Mouse (Mus musculus): Measurements from ENCODE around the gene Entpd7. TPM values are rescaled to one million over a fixed set of nuclear protein-coding genes. Genes with fewer than 3 reads are reported as not detected.

The Entpd7 gene
- total RNA-seq, 2 experiments from 2014 or later: 21.7 to 22.4 TPM

- peak; percentile 28 to 47 for DNase-seq (ENCODE audit: extremely low spot score in 1 of 2, low spot score in 2 of 2)
- Histone ChIP-seq H3K4me3 (peak overlapping the region; percentile 65), H3K27ac (peak overlapping the region; percentile 95)
- intact Hi-C loops (cut with DNase I): loop anchor here (1.0 to 2.0 kb wide), 2 partner anchors 14 to 77 kb away; partner anchors contain the start of genes Cox15, Cutc and Entpd7
- TF ChIP-seq CTCF (IDR thresholded peaks at IDR 0.05): no peak
These were observed 13.7 kb upstream of the Entpd7 start for GRCm38 (mm10) chr19:43675525-43676400.

GRCm38 (mm10) chr19:43678467-43679003, 10.9 kb upstream of the Entpd7 start:
- no peak overlapping the region for H3K27ac ChIP-seq
- no peak for DNase-seq (ENCODE audit: extremely low spot score in 1 of 2, low spot score in 2 of 2)
- intact Hi-C loops (cut with DNase I): no loop called here

GRCm38 (mm10) chr19:43679474-43679981, 9.9 kb upstream of the Entpd7 start:
- intact Hi-C loops (cut with DNase I): no loop called here
- H3K4me3 ChIP-seq: no peak overlapping the region
- TF ChIP-seq CTCF (IDR thresholded peaks at IDR 0.05): no peak
- no peak overlapping the region for H3K27ac ChIP-seq
- no peak for DNase-seq (ENCODE audit: extremely low spot score in 1 of 2, low spot score in 2 of 2)

More at GRCm38 (mm10) chr19:43678467-43679003, 10.9 kb upstream of the Entpd7 start:
- no peak overlapping the region for H3K4me3 ChIP-seq
- TF ChIP-seq CTCF (IDR thresholded peaks at IDR 0.05): no peak

- H3K4me3 ChIP-seq: no peak overlapping the region
- no peak for DNase-seq (ENCODE audit: extremely low spot score in 1 of 2, low spot score in 2 of 2)
- TF ChIP-seq CTCF (IDR thresholded peaks at IDR 0.05): no peak
- intact Hi-C loops (cut with DNase I): no loop called here
- H3K27ac ChIP-seq: no peak overlapping the region
These were observed 7.9 kb upstream of the Entpd7 start for GRCm38 (mm10) chr19:43681541-43681940.

- H3K27ac ChIP-seq: no peak overlapping the region
- no peak overlapping the region for H3K4me3 ChIP-seq
- no peak for TF ChIP-seq CTCF (IDR thresholded peaks at IDR 0.05)
- intact Hi-C loops (cut with DNase I): no loop called here
- DNase-seq (ENCODE audit: extremely low spot score in 1 of 2, low spot score in 2 of 2): no peak
These were observed 3.3 kb downstream of the Entpd7 start for GRCm38 (mm10) chr19:43692815-43693214.

GRCm38 (mm10) chr19:43695514-43695964, 6.1 kb downstream of the Entpd7 start:
- TF ChIP-seq CTCF (IDR thresholded peaks at IDR 0.05): no peak
- intact Hi-C loops (cut with DNase I): no loop called here
- no peak for DNase-seq (ENCODE audit: extremely low spot score in 1 of 2, low spot score in 2 of 2)
- no peak overlapping the region for H3K4me3 ChIP-seq
- peak overlapping the region; percentile 17; the same call in 1 of the 2 replicates for H3K27ac ChIP-seq

GRCm38 (mm10) chr19:43697666-43698370, 8.3 kb downstream of the Entpd7 start:
- Histone ChIP-seq H3K4me3 (no peak overlapping the region), H3K27ac (peak overlapping the region; percentile 61)
- intact Hi-C loops (cut with DNase I): no loop called here
- no peak for TF ChIP-seq CTCF (IDR thresholded peaks at IDR 0.05)
- DNase-seq (ENCODE audit: extremely low spot score in 1 of 2, low spot score in 2 of 2): no peak

GRCm38 (mm10) chr19:43699021-43699762, 9.7 kb downstream of the Entpd7 start:
- Histone ChIP-seq H3K4me3 (no peak overlapping the region), H3K27ac (peak overlapping the region; percentile 63)
- DNase-seq (ENCODE audit: extremely low spot score in 1 of 2, low spot score in 2 of 2): peak in 1 of 2 experiments; percentile 37
- intact Hi-C loops (cut with DNase I): no loop called here
- TF ChIP-seq CTCF (IDR thresholded peaks at IDR 0.05): no peak

GRCm38 (mm10) chr19:43699763-43700155, 10.3 kb downstream of the Entpd7 start:
- peak in 1 of 2 experiments; percentile 22 for DNase-seq (ENCODE audit: extremely low spot score in 1 of 2, low spot score in 2 of 2)
- TF ChIP-seq CTCF (IDR thresholded peaks at IDR 0.05): no peak
- Histone ChIP-seq H3K4me3 (no peak overlapping the region), H3K27ac (peak overlapping the region; percentile 63)
- intact Hi-C loops (cut with DNase I): no loop called here

GRCm38 (mm10) chr19:43704211-43704610, 14.7 kb downstream of the Entpd7 start:
- Histone ChIP-seq H3K4me3 (no peak overlapping the region), H3K27ac (no peak overlapping the region)
- intact Hi-C loops (cut with DNase I): no loop called here
- TF ChIP-seq CTCF (IDR thresholded peaks at IDR 0.05): no peak
- DNase-seq (ENCODE audit: extremely low spot score in 1 of 2, low spot score in 2 of 2): no peak

All from left cerebral cortex, adult 2 months (tissue).